Mouse (Mus musculus) kidney, embryonic 15.5 days (tissue): ENCODE measurements around the gene Mterf4. TPM values are rescaled to one million over a fixed set of nuclear protein-coding genes. Genes with fewer than 3 reads are reported as not detected.
"Not testable (repeated sequence)": the region's sequence is repeated elsewhere in the genome, so short reads cannot be mapped to it uniquely, and the experiment has no call there.

ENCODE experiments used
- ATAC-seq: fragments of 200-750 bp; cut with Nextera tagmentation; replicated peaks from 2 replicates; pipeline ENCODE4 v1.8.0; 2017; ENCODE audit warnings: moderate TSS enrichment; ENCODE audit not compliant: low FRiP score
- H3K27ac ChIP-seq: fragments of 300-500 bp; sonication (generic); 2 replicates; pipeline ENCODE4 v1.5.1; 2015; ENCODE audit warnings: mild to moderate bottlenecking, inconsistent platforms
- H3K27me3 ChIP-seq: fragments of 300-500 bp; sonication (generic); 2 replicates; pipeline ENCODE4 v1.6.1; 2015; ENCODE audit warnings: inconsistent platforms
- H3K36me3 ChIP-seq: fragments of 300-500 bp; sonication (generic); 2 replicates; pipeline ENCODE4 v1.6.1; 2015; ENCODE audit warnings: inconsistent platforms
- H3K4me1 ChIP-seq: fragments of 300-500 bp; sonication (generic); 2 replicates; pipeline ENCODE4 v1.6.1; 2015; ENCODE audit warnings: inconsistent platforms
- H3K4me2 ChIP-seq: fragments of 300-500 bp; sonication (generic); 2 replicates; pipeline ENCODE4 v1.6.1; 2015; ENCODE audit warnings: moderate library complexity, mild to moderate bottlenecking, inconsistent platforms
- H3K4me3 ChIP-seq: fragments of 300-500 bp; sonication (generic); replicated peaks from 2 replicates; pipeline ENCODE4 v1.5.1; 2015; ENCODE audit warnings: mild to moderate bottlenecking, inconsistent platforms
- H3K9ac ChIP-seq: fragments of 300-500 bp; sonication (generic); 2 replicates; pipeline ENCODE4 v1.6.1; 2015; ENCODE audit warnings: mild to moderate bottlenecking, inconsistent platforms
- H3K9me3 ChIP-seq: fragments of 300-500 bp; sonication (generic); replicated peaks from 2 replicates; pipeline ENCODE4 v1.6.1; 2016; ENCODE audit warnings: inconsistent platforms
- WGBS: fragments of 180-500 bp; shearing (Covaris S2); methylation state at CpG from one replicate; pipeline ENCODE4 v1.1.7; 2015; ENCODE audit warnings: mixed read lengths; 5-methylcytosine and 5-hydroxymethylcytosine counted together
- polyA plus RNA-seq: library from polyadenylated mRNA; unstranded; fragments of >200 nt; fragmentation: Nextera tagmentation; extraction: Ambion mirVana; gene quantifications from 2 replicates; pipeline ENCODE4 v1.2.1, GENCODE M21; 2015

Gene Mterf4
- polyA plus RNA-seq: 32.6 and 36.5 TPM in 2 replicates

DNA sequence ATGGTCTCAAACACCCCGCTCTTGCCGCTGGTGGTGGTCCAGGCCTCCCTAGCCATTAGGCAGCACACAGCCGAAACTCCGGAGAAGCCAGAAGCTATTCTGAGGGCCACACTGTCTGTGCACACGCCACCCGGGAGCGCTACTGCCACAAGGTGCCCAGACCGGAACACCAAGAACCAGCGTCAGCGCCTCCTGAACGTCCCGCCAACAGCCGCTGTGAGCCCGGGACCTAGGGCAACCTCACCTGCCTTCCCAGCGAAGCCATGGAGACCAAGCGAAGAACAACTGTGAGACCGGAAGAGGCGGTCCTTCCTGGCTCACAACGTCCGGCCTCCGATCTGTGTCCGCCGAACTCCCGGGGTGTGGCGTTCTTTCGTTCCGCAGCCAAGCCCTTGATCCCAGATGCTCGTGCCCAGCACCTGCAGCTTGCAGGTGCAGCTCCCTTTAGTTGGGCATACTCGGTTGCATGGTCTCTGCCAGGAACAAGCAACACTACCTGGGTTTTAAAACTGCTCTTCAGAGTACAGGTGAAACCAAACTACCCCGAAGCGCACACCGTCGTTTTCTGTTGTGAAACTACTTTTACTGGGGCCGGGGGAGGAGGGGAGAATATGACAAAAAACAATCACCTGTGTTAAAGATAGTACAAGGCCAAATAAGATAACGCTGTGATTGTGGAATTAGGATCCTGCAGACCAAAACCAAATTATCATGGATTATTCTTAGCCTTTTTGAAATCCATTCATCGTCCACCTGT is at the start of gene Mterf4:
Mterf4 (minus strand) TSS at position 335 of the 757 bp plus-strand sequence.
- H3K4me1 ChIP-seq: peaks cover 9% of the 10 kb centered on the region
- H3K36me3 ChIP-seq: peaks cover 52% of the 10 kb centered on the region
- H3K27ac ChIP-seq: peak within 1 kb of the TSS; percentile 71
- peak within 1 kb of the TSS; percentile 90 for H3K9ac ChIP-seq
- H3K27me3 ChIP-seq: no peaks in the 10 kb centered on the region
- WGBS: 6% methylated on average over 36 of the region's 36 CpGs
- H3K4me2 ChIP-seq: peak within 1 kb of the TSS; percentile 84
- H3K4me3 ChIP-seq: peak within 1 kb of the TSS; percentile 91
- ATAC-seq: peak; percentile 96
- no peaks in the 10 kb centered on the region for H3K9me3 ChIP-seq

DNA sequence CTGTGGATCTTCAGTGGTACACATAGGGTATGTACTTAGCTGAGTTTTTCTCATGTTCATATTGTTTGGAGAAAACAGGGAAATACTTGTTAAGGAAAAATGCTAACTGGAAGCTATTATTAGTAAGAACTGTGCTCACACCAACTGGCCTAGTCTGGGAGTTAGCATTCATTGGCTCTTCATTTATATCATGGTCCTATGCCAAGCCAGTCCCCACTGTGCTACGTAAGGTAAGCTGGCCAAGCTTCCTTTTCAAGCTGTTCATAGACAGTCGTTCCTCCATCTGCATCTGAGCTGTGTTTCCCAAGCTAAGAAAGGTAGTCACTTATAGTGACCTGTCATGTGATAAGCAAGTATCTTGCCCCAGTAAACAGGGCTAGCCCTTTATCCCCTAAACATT is 47.0 kb upstream of the Mterf4 start:
- H3K27ac ChIP-seq: no peak overlapping the region
- H3K9me3 ChIP-seq: no peaks in the 10 kb centered on the region
- H3K9ac ChIP-seq: no peak overlapping the region
- no peak overlapping the region for H3K4me2 ChIP-seq
- H3K4me1 ChIP-seq: no peaks in the 10 kb centered on the region
- ATAC-seq: no peak
- 94% methylated on average over 2 of the region's 2 CpGs for WGBS
- H3K36me3 ChIP-seq: peaks cover 99% of the 10 kb centered on the region
- no peak overlapping the region for H3K4me3 ChIP-seq
- H3K27me3 ChIP-seq: no peaks in the 10 kb centered on the region

DNA sequence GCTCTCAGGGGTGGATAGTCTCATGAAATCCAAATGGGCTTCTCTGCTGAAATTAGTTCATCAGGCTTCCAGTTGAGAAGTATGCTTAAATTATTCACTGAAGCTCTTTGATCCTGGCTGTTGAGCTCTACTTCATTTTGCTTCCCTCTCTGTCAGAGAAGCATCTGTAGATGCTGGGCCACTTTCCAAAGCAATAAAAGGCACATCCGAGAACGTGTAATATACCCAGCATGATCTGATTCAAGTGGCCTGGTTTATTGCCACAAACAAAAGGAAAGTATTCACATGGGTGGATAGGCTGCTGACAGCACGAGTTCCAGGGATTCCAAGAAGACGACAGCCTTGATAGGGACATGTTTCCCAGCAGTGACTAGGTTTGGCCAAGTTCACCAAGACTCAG is 44.0 kb upstream of the Mterf4 start:
- 37% methylated on average over 4 of the region's 4 CpGs for WGBS
- H3K27me3 ChIP-seq: no peaks in the 10 kb centered on the region
- ATAC-seq: no peak
- H3K4me1 ChIP-seq: peaks cover 5% of the 10 kb centered on the region
- H3K4me3 ChIP-seq: no peak overlapping the region
- peaks cover 86% of the 10 kb centered on the region for H3K36me3 ChIP-seq
- H3K9ac ChIP-seq: no peak overlapping the region
- H3K27ac ChIP-seq: no peak overlapping the region
- no peak overlapping the region for H3K4me2 ChIP-seq
- H3K9me3 ChIP-seq: no peaks in the 10 kb centered on the region

DNA sequence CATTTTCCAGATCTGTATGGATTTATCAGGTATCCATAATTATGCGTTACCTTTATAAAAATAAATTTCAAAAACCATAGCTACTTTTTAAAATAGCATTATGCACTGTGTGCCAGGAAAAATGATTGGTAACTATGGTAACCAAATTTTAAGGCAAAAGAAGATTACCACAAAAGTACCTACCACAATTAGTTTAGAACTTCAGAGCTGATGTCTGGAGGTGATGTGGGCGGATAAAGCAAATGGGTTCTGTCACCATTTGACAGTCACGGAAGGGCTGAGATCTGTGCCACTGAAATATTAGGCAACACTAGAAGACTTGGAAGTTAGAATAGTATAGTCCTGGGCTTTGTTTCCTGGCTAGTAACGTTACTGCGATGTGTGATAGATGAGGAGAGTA is 41.5 kb upstream of the Mterf4 start:
- Histone ChIP-seq H3K9me3 (no peaks in the 10 kb centered on the region), H3K9ac (no peak overlapping the region), H3K36me3 (peaks cover 61% of the 10 kb centered on the region), H3K27me3 (no peaks in the 10 kb centered on the region), H3K27ac (no peak overlapping the region), H3K4me1 (peaks cover 12% of the 10 kb centered on the region), H3K4me2 (no peak overlapping the region), H3K4me3 (no peak overlapping the region)
- 89% methylated on average over 5 of the region's 5 CpGs for WGBS
- no peak for ATAC-seq

DNA sequence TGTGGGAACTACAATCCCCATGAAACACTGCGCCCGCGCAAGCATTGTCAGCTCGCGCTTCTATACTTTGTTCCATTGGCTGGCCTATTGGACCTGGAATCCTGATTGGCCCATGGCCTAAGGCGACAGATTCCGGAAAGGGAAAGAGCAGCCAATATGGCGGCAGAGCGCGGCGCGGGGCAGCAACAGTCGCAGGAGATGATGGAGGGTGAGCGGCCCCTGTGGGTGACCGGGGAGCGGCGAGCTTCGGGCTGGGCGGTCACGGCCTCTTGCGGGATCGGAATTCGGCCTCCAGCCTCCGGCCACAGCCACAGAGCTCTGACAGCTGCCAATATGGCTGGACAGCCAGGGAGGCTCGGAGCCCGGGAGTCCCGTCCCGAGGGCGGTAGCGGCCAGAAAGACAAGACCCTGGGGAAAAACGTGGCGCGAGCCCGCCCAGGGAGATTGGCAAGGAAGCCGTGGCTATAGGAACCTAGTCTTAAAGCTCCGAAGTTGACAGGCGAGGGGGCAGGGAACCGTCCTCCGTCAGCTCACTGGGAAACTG is 37.9 kb upstream of the Mterf4 start:
- Histone ChIP-seq H3K27me3 (no peaks in the 10 kb centered on the region), H3K9me3 (no peaks in the 10 kb centered on the region), H3K4me2 (peak overlapping the region; percentile 83), H3K36me3 (peaks cover 25% of the 10 kb centered on the region), H3K4me1 (peaks cover 23% of the 10 kb centered on the region), H3K9ac (peak overlapping the region; percentile 74), H3K27ac (peak overlapping the region; percentile 76), H3K4me3 (peak overlapping the region; percentile 78)
- ATAC-seq: peak; percentile 97
- under 1% methylated on average over 39 of the region's 39 CpGs for WGBS

DNA sequence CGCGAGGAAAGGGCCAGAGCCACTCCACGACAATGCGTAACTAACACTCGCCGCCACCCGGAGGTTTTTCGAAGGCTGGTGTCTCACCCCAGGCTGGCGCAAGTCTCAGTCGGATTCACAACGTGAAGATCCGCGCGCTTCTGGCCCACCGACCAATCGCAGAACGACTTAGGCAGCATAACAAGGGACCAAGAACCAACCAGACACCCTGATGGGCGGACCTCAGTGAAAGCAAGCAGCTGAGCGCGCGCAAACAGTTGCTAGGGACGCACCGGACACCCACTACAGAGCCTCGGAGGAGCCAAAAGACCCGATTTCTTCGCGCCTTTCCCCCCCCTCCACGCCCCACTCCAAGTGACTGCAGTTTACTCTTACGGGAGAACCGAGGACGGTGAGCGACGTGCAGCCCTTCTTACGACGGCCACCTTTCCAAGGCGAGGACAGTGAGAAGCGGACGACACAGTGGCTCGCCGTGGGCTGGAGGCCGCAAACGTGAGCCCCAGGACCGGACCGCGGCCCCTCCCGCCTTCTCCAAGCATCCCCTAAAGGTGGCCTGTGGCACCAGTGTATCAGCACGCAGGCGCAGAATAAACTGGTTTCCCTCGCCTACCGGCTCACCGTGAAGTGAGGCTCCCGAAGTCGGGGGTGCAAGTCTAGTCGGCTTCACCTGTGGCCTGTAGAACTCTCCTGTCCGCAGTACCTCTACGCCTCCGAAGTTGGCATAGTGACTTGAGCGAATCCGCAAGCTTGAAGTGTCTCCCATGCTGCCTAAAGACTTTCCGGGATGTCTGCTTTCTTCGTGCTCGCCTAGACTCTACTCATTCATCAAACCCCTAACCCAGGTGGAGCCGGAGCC is 37.2 kb upstream of the Mterf4 start, which contains the start of the genes Ppp1r7 and Pask:
Ppp1r7 (plus strand) TSS at position 207 of the 856 bp plus-strand sequence.
Pask (minus strand) TSS at position 835 of the 856 bp plus-strand sequence.
- under 1% methylated on average over 63 of the region's 63 CpGs for WGBS
- ATAC-seq: peak; percentile 97
- H3K9me3 ChIP-seq: no peaks in the 10 kb centered on the region
- peak within 1 kb of the TSS; percentile 78 for H3K4me3 ChIP-seq
- peaks cover 23% of the 10 kb centered on the region for H3K4me1 ChIP-seq
- H3K9ac ChIP-seq: peak within 1 kb of the TSS; percentile 74
- peaks cover 18% of the 10 kb centered on the region for H3K36me3 ChIP-seq
- peak within 1 kb of the TSS; percentile 76 for H3K27ac ChIP-seq
- H3K4me2 ChIP-seq: peak within 1 kb of the TSS; percentile 83
- H3K27me3 ChIP-seq: no peaks in the 10 kb centered on the region

DNA sequence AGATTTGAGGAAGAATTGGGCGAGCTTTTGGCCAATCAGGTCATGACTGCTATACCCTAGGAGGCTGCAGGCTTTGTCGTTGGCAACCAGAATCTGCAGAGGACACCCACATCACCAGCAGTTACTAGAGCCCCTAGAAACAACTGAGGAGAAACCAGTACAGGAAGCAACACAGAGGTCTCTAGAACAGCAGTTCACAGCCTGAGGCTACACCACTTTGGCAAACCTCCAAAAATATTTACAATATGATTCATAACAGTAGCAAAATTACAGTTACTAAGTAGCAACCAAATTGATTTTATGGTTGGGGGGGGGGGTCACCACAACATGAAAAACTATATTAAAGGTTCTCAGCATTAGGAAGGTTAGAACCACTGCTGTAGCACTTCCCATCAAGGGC is 28.9 kb upstream of the Mterf4 start:
- no peak overlapping the region for H3K4me3 ChIP-seq
- no peak overlapping the region for H3K4me2 ChIP-seq
- H3K9me3 ChIP-seq: no peaks in the 10 kb centered on the region
- no peak overlapping the region for H3K9ac ChIP-seq
- 74% methylated on average over 2 of the region's 2 CpGs for WGBS
- peaks cover 63% of the 10 kb centered on the region for H3K36me3 ChIP-seq
- H3K27ac ChIP-seq: no peak overlapping the region
- ATAC-seq: no peak
- H3K27me3 ChIP-seq: no peaks in the 10 kb centered on the region
- H3K4me1 ChIP-seq: no peaks in the 10 kb centered on the region

DNA sequence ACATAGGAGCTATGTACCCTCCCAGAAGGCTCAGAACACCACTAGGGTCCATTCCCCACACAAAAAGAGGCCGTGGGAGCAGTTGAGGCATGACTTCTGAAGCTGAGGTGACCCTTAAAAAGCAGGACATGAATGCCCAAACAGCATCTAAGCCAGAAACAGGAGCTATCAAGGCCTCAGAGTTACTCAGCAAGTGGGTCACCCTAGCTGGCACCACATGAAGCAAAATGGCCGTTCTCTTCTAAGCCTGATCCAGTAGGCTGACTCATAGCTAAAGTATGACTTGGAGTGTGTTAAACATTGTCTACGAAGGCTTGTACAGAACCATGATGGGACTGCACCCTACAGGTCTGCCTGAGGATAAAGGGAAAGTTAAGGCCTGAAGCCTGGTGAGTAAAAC is 20.7 kb upstream of the Mterf4 start:
- H3K36me3 ChIP-seq: peaks cover 87% of the 10 kb centered on the region

DNA sequence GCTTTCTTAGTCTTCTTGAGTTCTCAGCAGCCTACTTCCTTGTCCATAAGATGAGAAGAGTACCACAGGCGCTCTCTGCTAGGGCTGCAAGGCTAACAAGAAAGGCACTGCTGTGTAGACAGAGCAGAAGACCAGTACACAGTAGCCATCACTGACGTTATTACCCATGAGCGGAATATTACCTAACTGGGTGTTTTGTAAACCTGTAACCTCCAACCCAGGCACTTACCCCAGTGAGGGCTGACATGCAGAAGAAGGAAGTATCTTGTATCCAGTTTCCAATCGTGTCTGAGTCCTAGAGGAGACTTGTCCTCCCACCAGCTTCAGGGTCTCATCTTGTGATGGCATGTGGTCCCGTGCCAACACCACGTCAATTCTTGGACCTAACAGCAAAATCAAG is 18.3 kb upstream of the Mterf4 start:
- H3K27ac ChIP-seq: no peak overlapping the region
- H3K9me3 ChIP-seq: no peaks in the 10 kb centered on the region
- no peak overlapping the region for H3K4me3 ChIP-seq
- no peaks in the 10 kb centered on the region for H3K4me1 ChIP-seq
- H3K36me3 ChIP-seq: peaks cover 90% of the 10 kb centered on the region
- WGBS: 90% methylated on average over 6 of the region's 6 CpGs
- H3K4me2 ChIP-seq: no peak overlapping the region
- no peak overlapping the region for H3K9ac ChIP-seq
- ATAC-seq: no peak
- H3K27me3 ChIP-seq: no peaks in the 10 kb centered on the region

More for the DNA sequence above, 20.7 kb upstream of the Mterf4 start:
- Histone ChIP-seq H3K9ac (no peak overlapping the region), H3K4me3 (no peak overlapping the region), H3K27me3 (no peaks in the 10 kb centered on the region), H3K9me3 (no peaks in the 10 kb centered on the region), H3K27ac (no peak overlapping the region), H3K4me1 (no peaks in the 10 kb centered on the region), H3K4me2 (no peak overlapping the region)
- no peak for ATAC-seq
- WGBS: 93% methylated on average over 3 of the region's 3 CpGs

DNA sequence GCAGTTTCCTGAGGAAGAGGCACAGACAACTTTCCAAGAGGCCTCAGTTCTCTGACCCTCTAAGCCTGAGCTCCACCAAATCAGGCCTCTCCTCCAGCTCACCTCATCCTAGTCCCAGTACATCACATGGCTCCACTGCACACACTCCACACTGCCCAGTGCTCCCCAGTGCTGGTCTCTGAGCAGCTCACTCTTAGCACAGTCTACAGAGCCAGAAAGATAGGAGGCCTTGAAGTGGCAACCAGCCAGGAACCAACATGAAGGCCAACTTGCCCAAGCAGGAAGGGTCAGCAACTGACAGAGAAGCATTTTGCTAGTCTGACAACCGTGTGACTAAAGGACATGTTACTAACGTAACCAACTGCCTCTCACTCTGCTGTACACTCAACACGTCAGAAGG is 5.1 kb downstream of the Mterf4 start:
- Histone ChIP-seq H3K27ac (no peak overlapping the region), H3K4me2 (no peak overlapping the region), H3K4me3 (no peak overlapping the region), H3K27me3 (no peaks in the 10 kb centered on the region), H3K36me3 (peaks cover 88% of the 10 kb centered on the region), H3K9me3 (no peaks in the 10 kb centered on the region), H3K4me1 (peaks cover 9% of the 10 kb centered on the region), H3K9ac (no peak overlapping the region)
- ATAC-seq: no peak
- WGBS: 85% methylated on average over 3 of the region's 3 CpGs

DNA sequence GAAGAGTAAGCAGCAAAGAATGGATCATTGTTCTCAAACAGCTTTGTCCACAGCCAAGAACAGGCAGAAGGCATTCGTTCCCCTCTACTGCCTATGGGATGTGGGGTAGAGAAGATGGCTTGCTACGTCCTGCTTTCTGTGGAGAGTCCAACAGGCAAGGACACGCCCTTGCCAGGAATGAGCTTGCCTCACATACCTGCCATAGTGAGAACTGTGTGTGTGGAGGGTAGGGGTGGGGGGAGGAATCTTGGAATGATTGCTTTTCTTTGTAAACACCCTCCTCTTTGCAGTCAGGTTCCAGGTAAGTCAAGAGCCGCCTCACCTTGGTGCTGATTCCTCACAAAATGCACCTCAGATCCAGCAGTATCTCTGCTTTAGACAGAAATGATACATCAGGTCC is 5.9 kb downstream of the Mterf4 start:
- Histone ChIP-seq H3K36me3 (peaks cover 90% of the 10 kb centered on the region), H3K4me2 (no peak overlapping the region), H3K27me3 (no peaks in the 10 kb centered on the region), H3K4me1 (peaks cover 5% of the 10 kb centered on the region), H3K4me3 (no peak overlapping the region), H3K9me3 (no peaks in the 10 kb centered on the region), H3K9ac (no peak overlapping the region), H3K27ac (no peak overlapping the region)
- whole genome bisulfite sequencing: 90% methylated on average over 4 of the region's 4 CpGs
- no peak for ATAC-seq

DNA sequence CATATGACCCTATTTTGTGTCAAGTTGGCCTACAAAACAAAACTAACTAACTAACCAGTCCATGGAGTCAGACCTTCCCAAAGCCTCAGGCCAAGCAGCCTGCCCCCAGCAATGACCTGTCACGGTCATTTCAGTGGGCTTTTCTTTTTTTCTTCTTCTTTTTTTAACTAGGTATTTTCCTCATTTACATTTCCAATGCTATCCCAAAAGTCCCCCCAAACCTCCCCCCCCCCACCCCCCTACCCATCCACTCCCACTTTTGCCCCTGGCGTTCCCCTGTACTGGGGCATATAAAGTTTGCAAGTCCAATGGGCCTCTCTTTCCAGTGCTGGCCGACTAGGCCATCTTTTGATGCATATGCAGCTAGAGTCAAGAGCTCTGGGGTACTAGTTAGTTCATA is 11.2 kb downstream of the Mterf4 start:
- H3K27ac ChIP-seq, H3K4me1 ChIP-seq, H3K4me3 ChIP-seq, H3K4me2 ChIP-seq, H3K27me3 ChIP-seq, H3K9ac ChIP-seq, ATAC-seq, H3K9me3 ChIP-seq: not testable (repeated sequence)
- H3K36me3 ChIP-seq: peaks cover 63% of the 10 kb centered on the region
- 81% methylated on average over 3 of the region's 3 CpGs for WGBS
